Mouse (Mus musculus) intestine, embryonic 14.5 days (tissue): ENCODE measurements at regions not wholly inside any gene's neighbourhood (a gene's known extent, or its start where the extent isn't known, plus 50 kb on each side); places are given as distances from the start of the nearest gene placed in this dataset.

Experiments
- ATAC-seq: fragments of 200-750 bp; cut with Nextera tagmentation; replicated peaks from 2 replicates; pipeline ENCODE4 v1.8.0; 2017; ENCODE audit warnings: low read depth, moderate number of reproducible peaks, moderate TSS enrichment, moderate library complexity; ENCODE audit not compliant: low FRiP score, low TSS enrichment
- DNase-seq: peaks from one replicate; pipeline ENCODE4 v3.0.0-alpha.2; 2018; ENCODE audit warnings: low spot score
- H3K27ac ChIP-seq: fragments of 300-500 bp; sonication (generic); 2 replicates; pipeline ENCODE4 v1.5.1; 2014; ENCODE audit warnings: low read depth, mild to moderate bottlenecking, control low read depth
- H3K27me3 ChIP-seq: fragments of 300-500 bp; sonication (generic); replicated peaks from 2 replicates; pipeline ENCODE4 v1.6.1; 2014; ENCODE audit warnings: low read length, control low read depth; ENCODE audit not compliant: control insufficient read depth, insufficient read depth
- H3K36me3 ChIP-seq: fragments of 300-500 bp; sonication (generic); 2 replicates; pipeline ENCODE4 v1.6.1; 2014; ENCODE audit warnings: low read length, control low read depth; ENCODE audit not compliant: control insufficient read depth, insufficient read depth
- H3K4me1 ChIP-seq: fragments of 300-500 bp; sonication (generic); replicated peaks from 2 replicates; pipeline ENCODE4 v1.6.1; 2014; ENCODE audit warnings: low read length, control low read depth, mixed read lengths; ENCODE audit not compliant: control insufficient read depth, insufficient read depth
- H3K4me2 ChIP-seq: fragments of 300-500 bp; sonication (generic); 2 replicates; pipeline ENCODE4 v1.6.1; 2014; ENCODE audit warnings: low read length
- H3K4me3 ChIP-seq: fragments of 300-500 bp; sonication (generic); 2 replicates; pipeline ENCODE4 v1.5.1; 2014; ENCODE audit warnings: low read depth, low read length, control low read depth, mixed read lengths
- H3K9ac ChIP-seq: fragments of 300-500 bp; sonication (generic); 2 replicates; pipeline ENCODE4 v1.6.1; 2014; ENCODE audit warnings: mild to moderate bottlenecking, low read length
- H3K9me3 ChIP-seq: fragments of 300-500 bp; sonication (generic); 2 replicates; pipeline ENCODE4 v1.6.1; 2016; ENCODE audit warnings: low read length, control low read depth; ENCODE audit not compliant: control insufficient read depth
- WGBS: fragments of 180-500 bp; shearing (Covaris S2); extraction: QIAGEN DNeasy Blood & Tissue Kit; methylation state at CpG from one replicate; pipeline ENCODE4 v1.1.7; 2014; 5-methylcytosine and 5-hydroxymethylcytosine counted together

DNA sequence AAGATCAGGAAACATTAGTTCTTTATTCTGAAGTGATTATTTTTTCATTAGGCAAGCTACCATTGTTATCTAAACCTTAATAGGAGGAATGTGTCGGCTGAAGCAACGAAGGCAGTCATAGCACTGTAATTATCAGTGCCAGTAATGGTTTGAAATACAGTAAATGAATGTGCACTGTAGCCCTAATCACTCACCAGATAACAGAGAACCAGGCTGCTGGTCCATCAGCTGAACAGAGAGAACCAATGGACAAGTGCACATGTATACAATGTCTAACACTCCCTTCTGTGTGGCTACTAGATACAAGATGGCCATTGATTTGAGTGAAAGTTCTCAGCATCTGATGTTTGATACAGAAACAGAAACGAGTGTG, 294.6 kb upstream of the Ano5 start:
- Histone ChIP-seq H3K27me3 (no peaks in the 10 kb centered on the region), H3K9me3 (no peaks in the 10 kb centered on the region), H3K4me3 (no peak overlapping the region), H3K9ac (no peak overlapping the region), H3K36me3 (no peaks in the 10 kb centered on the region), H3K4me1 (no peaks in the 10 kb centered on the region), H3K27ac (no peak overlapping the region), H3K4me2 (no peak overlapping the region)
- WGBS = 87% methylated on average over 3 of the region's 3 CpGs
- DNase-seq (no peak), ATAC-seq (no peak)

DNA sequence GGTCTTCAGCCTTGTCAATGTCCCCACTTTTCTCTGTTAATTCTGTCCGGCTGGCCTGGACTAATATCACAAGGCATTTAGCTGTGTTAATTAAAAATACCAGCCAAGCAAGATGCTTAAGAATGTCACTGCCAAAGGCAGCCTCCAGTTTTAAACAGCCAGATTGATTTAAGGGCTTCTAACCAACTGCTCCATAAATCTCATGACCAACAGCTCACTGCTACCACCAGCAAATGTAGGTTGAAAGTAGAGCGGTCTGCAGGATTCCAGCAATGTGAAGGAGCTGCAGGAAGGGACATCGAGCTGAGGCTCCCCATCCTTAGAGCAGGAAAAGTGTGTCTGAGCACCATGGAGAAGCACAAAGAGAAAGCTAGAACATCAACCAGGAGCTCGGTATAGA, 289.5 kb upstream of the Ano5 start:
- Histone ChIP-seq H3K9me3 (no peaks in the 10 kb centered on the region), H3K36me3 (no peaks in the 10 kb centered on the region), H3K4me3 (no peak overlapping the region), H3K4me1 (no peaks in the 10 kb centered on the region), H3K27ac (no peak overlapping the region), H3K27me3 (no peaks in the 10 kb centered on the region), H3K9ac (no peak overlapping the region), H3K4me2 (no peak overlapping the region)
- WGBS = 81% methylated on average over 4 of the region's 4 CpGs
- ATAC-seq (no peak), DNase-seq (no peak)

DNA sequence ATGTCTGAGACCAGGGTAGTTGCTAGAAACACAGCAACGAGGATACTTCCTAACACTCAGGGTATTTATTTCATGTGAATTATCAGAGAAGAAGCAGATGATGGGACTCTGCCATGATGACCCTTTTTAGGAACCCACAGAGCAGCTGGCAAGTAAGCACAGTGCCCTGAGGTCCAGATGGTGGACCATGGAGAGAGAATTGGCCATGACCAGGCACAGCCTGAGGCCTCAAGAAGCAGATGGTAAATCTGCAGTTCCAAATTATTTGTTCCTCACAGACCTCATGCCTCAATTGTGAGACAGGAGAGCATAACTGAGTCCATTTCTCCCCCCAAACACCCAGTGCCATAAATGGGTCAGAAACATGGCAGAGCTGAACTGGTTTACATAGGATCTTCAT, 289.0 kb upstream of the Ano5 start:
- H3K9me3 ChIP-seq = no peaks in the 10 kb centered on the region
- no peaks in the 10 kb centered on the region for H3K36me3 ChIP-seq
- no peak overlapping the region for H3K9ac ChIP-seq
- H3K27ac ChIP-seq = no peak overlapping the region
- 58% methylated on average over 1 of the region's 1 CpGs for WGBS
- DNase-seq (no peak), ATAC-seq (no peak)
- no peaks in the 10 kb centered on the region for H3K27me3 ChIP-seq
- H3K4me1 ChIP-seq = no peaks in the 10 kb centered on the region
- H3K4me2 ChIP-seq = no peak overlapping the region
- no peak overlapping the region for H3K4me3 ChIP-seq

DNA sequence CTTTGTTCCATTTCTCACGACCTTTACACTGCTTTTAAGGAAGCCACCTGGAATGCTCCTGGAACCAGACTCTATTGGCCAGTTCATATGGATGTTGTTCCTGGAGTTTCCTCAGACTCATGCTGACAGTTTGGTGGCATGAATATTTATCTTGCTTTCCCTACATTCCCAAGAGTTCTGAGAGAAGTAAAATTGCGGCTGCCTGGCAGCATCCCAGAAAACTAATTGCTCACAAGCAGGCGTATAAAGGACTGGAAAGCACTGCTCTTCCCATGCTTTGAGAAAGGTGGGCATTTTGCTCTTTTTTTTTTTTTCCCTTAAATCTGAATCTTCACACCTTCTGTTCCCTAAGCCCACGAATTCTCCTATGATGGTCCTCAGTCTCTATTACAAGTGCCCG, 283.7 kb upstream of the Ano5 start:
- Histone ChIP-seq H3K4me2 (no peak overlapping the region), H3K9me3 (no peaks in the 10 kb centered on the region), H3K9ac (no peak overlapping the region), H3K4me1 (no peaks in the 10 kb centered on the region), H3K27ac (no peak overlapping the region), H3K4me3 (no peak overlapping the region), H3K36me3 (no peaks in the 10 kb centered on the region), H3K27me3 (no peaks in the 10 kb centered on the region)
- WGBS = 49% methylated on average over 5 of the region's 5 CpGs
- no peak for ATAC-seq
- DNase-seq = no peak

DNA sequence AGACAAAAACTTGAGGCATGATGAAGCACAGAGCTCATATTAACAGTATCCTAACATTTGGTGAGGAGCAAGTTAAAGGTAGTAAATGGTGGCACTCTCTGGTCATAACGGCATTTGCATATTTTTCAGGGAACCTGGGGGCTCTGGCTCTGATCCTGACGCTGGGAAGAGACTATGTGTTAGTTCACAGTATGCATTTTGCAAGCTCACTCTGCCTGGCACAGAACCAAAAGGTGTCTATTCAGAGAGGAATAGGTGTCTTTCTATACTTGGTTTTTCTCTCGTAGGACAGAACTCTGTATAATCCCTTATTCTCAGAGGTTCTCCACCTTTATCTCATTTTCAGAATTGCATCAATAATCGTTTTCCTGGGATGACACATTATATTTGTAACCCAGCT, 276.2 kb upstream of the Ano5 start:
- Histone ChIP-seq H3K9me3 (no peaks in the 10 kb centered on the region), H3K4me3 (no peak overlapping the region), H3K4me1 (no peaks in the 10 kb centered on the region), H3K27ac (no peak overlapping the region), H3K27me3 (no peaks in the 10 kb centered on the region), H3K4me2 (no peak overlapping the region), H3K9ac (no peak overlapping the region), H3K36me3 (no peaks in the 10 kb centered on the region)
- WGBS = 75% methylated on average over 4 of the region's 4 CpGs
- DNase-seq (no peak), ATAC-seq (no peak)

DNA sequence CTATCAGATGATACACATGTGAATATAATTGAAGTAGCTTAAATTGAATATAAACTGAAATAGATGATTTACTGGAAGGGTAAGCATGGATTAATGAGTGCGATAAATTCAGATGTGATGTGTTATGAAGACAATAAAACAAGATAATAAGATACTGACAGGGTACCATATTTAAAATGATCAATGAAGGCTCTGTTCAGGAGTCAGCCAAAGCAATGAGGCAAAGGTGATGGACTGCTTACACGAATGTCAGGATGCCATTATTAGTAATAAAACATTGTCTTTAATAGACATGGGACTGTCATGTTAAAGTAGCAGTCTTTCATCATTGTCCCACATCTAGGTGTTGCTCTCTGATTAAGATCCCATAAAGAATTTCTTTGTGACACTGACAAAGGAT, 263.1 kb upstream of the Ano5 start:
- Histone ChIP-seq H3K4me2 (no peak overlapping the region), H3K27me3 (no peaks in the 10 kb centered on the region), H3K36me3 (no peaks in the 10 kb centered on the region), H3K4me3 (no peak overlapping the region), H3K9ac (no peak overlapping the region), H3K27ac (no peak overlapping the region), H3K4me1 (no peaks in the 10 kb centered on the region), H3K9me3 (no peaks in the 10 kb centered on the region)
- WGBS = 84% methylated on average over 2 of the region's 2 CpGs
- no peak for DNase-seq
- ATAC-seq = no peak

DNA sequence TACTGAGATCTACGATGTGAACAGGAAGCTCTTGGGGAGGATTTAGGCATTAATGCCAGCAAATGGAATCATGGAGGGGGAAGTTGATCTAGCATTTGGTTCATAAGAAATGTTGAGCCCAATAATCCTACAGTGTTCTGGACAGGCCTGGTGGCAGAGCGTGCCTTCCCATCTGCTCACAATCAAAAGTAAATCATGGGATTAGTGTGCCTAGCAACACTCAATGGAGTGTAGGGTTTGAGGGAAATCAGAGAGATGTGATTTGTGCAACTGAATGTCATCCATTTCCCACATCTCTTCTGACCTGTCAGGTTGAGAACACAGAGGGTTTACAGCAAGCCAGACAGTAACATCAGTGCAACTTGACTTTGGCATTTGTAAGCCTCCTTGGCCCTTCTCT, 256.4 kb upstream of the Ano5 start:
- H3K27me3 ChIP-seq = no peaks in the 10 kb centered on the region
- H3K9me3 ChIP-seq = no peaks in the 10 kb centered on the region
- no peak overlapping the region for H3K9ac ChIP-seq
- H3K36me3 ChIP-seq = no peaks in the 10 kb centered on the region
- DNase-seq (no peak), ATAC-seq (no peak)
- no peak overlapping the region for H3K4me3 ChIP-seq
- no peak overlapping the region for H3K4me2 ChIP-seq
- WGBS = 60% methylated on average over 2 of the region's 2 CpGs
- no peak overlapping the region for H3K27ac ChIP-seq
- no peaks in the 10 kb centered on the region for H3K4me1 ChIP-seq

DNA sequence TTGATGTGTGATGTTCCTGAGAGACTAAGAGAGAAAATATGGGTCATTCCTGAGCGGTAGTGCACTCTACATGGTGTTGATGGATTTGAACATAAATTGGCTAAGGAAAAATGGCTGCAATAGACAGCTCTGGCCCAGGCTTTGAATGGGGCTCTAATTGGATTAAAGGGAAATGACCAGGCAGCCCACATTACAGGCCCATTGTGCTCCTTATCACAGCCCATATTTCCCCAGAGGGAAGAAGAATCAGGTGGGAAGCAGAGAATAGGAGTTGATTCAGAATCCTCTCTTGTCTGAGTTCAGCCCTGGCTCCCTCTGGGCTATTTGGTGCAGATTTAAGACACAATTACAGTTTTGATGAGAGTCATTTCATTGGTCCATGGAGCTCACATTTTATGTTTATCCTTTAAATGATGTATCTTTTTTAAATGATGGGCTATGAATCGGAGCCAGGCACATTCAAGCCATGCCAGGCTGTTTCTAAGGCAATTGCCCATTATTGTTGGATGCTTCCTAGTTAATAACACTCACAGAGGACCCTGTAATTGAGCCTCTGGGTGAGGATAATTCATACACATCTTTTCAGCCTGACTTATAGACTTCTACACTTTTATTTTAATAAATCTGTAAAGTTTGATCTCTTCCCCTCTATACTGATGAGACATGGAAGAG, 251.5 kb upstream of the Ano5 start:
- H3K4me1 ChIP-seq = no peaks in the 10 kb centered on the region
- H3K4me2 ChIP-seq = no peak overlapping the region
- H3K27me3 ChIP-seq = no peaks in the 10 kb centered on the region
- no peak overlapping the region for H3K27ac ChIP-seq
- no peaks in the 10 kb centered on the region for H3K9me3 ChIP-seq
- no peak for ATAC-seq
- H3K4me3 ChIP-seq = no peak overlapping the region
- no peak overlapping the region for H3K9ac ChIP-seq
- no peaks in the 10 kb centered on the region for H3K36me3 ChIP-seq
- DNase-seq = no peak
- WGBS = 79% methylated on average over 2 of the region's 2 CpGs

DNA sequence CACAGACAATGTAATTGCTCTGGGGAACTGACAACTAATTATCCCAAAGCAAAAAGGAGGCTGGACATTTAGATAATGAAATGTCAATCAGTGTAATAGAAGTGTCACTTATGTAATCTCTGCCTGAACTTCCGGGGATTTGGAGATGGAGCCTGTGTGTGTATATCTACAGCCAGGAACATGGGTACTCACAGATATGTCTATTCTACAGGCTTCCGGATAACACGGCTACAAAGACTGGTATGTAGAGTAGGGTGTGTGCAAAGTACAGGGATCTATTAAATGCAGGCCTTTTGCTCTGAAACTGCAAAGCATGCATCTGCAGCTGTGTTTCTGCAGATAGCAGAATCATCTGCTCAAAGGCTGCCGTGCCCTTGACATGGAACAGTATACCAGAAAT, 246.7 kb upstream of the Ano5 start:
- 62% methylated on average over 4 of the region's 4 CpGs for WGBS

More for the DNA sequence above, 246.7 kb upstream of the Ano5 start:
- Histone ChIP-seq H3K4me3 (no peak overlapping the region), H3K27ac (no peak overlapping the region), H3K4me2 (no peak overlapping the region), H3K9me3 (no peaks in the 10 kb centered on the region), H3K4me1 (no peaks in the 10 kb centered on the region), H3K27me3 (no peaks in the 10 kb centered on the region), H3K9ac (no peak overlapping the region), H3K36me3 (no peaks in the 10 kb centered on the region)
- no peak for ATAC-seq
- no peak for DNase-seq
